Mouse (Mus musculus): ENCODE measurements around the gene Gcc2.
A peak's percentile ranks its signal among the peaks of the same experiment; 100 is the strongest.
"Not testable (repeated sequence)": the region's sequence is repeated elsewhere in the genome, so short reads cannot be mapped to it uniquely, and the experiment has no call there.

Gcc2 gene

GRCm38 (mm10) chr10:58255213-58255892, at the start of gene Gcc2:
Gene Gcc2, plus strand, starts transcription at chr10:58255497.
- peak; percentile 96 for DNase-seq (ENCODE audit: low spot score)

- no peak for DNase-seq (ENCODE audit: low spot score)
Measured at GRCm38 (mm10) chr10:58205986-58206385, 49.3 kb upstream of the Gcc2 start.

GRCm38 (mm10) chr10:58206639-58207404, 48.5 kb upstream of the Gcc2 start:
- DNase-seq (ENCODE audit: low spot score): no peak

- no peak for DNase-seq (ENCODE audit: low spot score)
Measured at GRCm38 (mm10) chr10:58209710-58210467, 45.4 kb upstream of the Gcc2 start.

- no peak for DNase-seq (ENCODE audit: low spot score)
Measured at GRCm38 (mm10) chr10:58210514-58210913, 44.8 kb upstream of the Gcc2 start.

GRCm38 (mm10) chr10:58211213-58211612, 44.1 kb upstream of the Gcc2 start:
- no peak for DNase-seq (ENCODE audit: low spot score)

- DNase-seq (ENCODE audit: low spot score): no peak
Measured at GRCm38 (mm10) chr10:58212230-58212629, 43.1 kb upstream of the Gcc2 start.

- DNase-seq (ENCODE audit: low spot score): no peak
Measured at GRCm38 (mm10) chr10:58214497-58214896, 40.8 kb upstream of the Gcc2 start.

GRCm38 (mm10) chr10:58214934-58215333, 40.4 kb upstream of the Gcc2 start:
- no peak for DNase-seq (ENCODE audit: low spot score)

- DNase-seq (ENCODE audit: low spot score): no peak
Measured at GRCm38 (mm10) chr10:58215353-58215752, 39.9 kb upstream of the Gcc2 start.

- DNase-seq (ENCODE audit: low spot score): no peak
Measured at GRCm38 (mm10) chr10:58217366-58217765, 37.9 kb upstream of the Gcc2 start.

GRCm38 (mm10) chr10:58220726-58221125, 34.6 kb upstream of the Gcc2 start:
- DNase-seq (ENCODE audit: low spot score): no peak

GRCm38 (mm10) chr10:58221571-58221970, 33.7 kb upstream of the Gcc2 start:
- DNase-seq (ENCODE audit: low spot score): peak; percentile 41

- not testable (repeated sequence) for DNase-seq (ENCODE audit: low spot score)
Measured at GRCm38 (mm10) chr10:58223161-58223560, 32.1 kb upstream of the Gcc2 start.

- peak; percentile 57 for DNase-seq (ENCODE audit: low spot score)
Measured at GRCm38 (mm10) chr10:58223972-58224805, 31.1 kb upstream of the Gcc2 start.

- DNase-seq (ENCODE audit: low spot score): not testable (repeated sequence)
Measured at GRCm38 (mm10) chr10:58224827-58225785, 30.2 kb upstream of the Gcc2 start, which contains the start of gene AW822073. Gene AW822073, minus strand, starts transcription at chr10:58224930.

GRCm38 (mm10) chr10:58226357-58226756, 28.9 kb upstream of the Gcc2 start:
- not testable (repeated sequence) for DNase-seq (ENCODE audit: low spot score)

- not testable (repeated sequence) for DNase-seq (ENCODE audit: low spot score)
Measured at GRCm38 (mm10) chr10:58227798-58228197, 27.5 kb upstream of the Gcc2 start.

- DNase-seq (ENCODE audit: low spot score): not testable (repeated sequence)
Measured at GRCm38 (mm10) chr10:58230021-58230420, 25.3 kb upstream of the Gcc2 start.

- DNase-seq (ENCODE audit: low spot score): not testable (repeated sequence)
Measured at GRCm38 (mm10) chr10:58231088-58231487, 24.2 kb upstream of the Gcc2 start.

All from T-cell, adult 2 months (primary cell).